Mouse (Mus musculus) cerebellum, adult 11-12 months (tissue): ENCODE measurements around the gene Trpv6.

ENCODE experiments used
- DNase-seq: peaks from one replicate; pipeline ENCODE4 v3.0.0; 2022

The Trpv6 gene

GRCm38 (mm10) chr6:41621241-41621990 lies 14.8 kb downstream of the Trpv6 start:
- no peak for DNase-seq

- DNase-seq, result no peak
Measured at GRCm38 (mm10) chr6:41620173-41620798, 15.9 kb downstream of the Trpv6 start.

- no peak for DNase-seq
Measured at GRCm38 (mm10) chr6:41607637-41608036, 28.6 kb downstream of the Trpv6 start.

GRCm38 (mm10) chr6:41606214-41606613 lies 30.0 kb downstream of the Trpv6 start:
- no peak for DNase-seq

GRCm38 (mm10) chr6:41605794-41606104 lies 30.5 kb downstream of the Trpv6 start:
- no peak for DNase-seq

GRCm38 (mm10) chr6:41605061-41605793 lies 31.0 kb downstream of the Trpv6 start, which contains the start of gene Ephb6:
TSS of gene Ephb6 (plus strand) at chr6:41605482.
- no peak for DNase-seq

GRCm38 (mm10) chr6:41604401-41605050 lies 31.7 kb downstream of the Trpv6 start:
- DNase-seq, result no peak

- no peak for DNase-seq
Measured at GRCm38 (mm10) chr6:41582189-41582588, 54.0 kb downstream of the Trpv6 start.

GRCm38 (mm10) chr6:41581295-41581694 lies 54.9 kb downstream of the Trpv6 start:
- no peak for DNase-seq

- no peak for DNase-seq
Measured at GRCm38 (mm10) chr6:41577297-41577696, 58.9 kb downstream of the Trpv6 start.

GRCm38 (mm10) chr6:41576526-41577097 lies 59.6 kb downstream of the Trpv6 start:
- DNase-seq, result no peak
